8 mouse cellular contexts compared by ENCODE assay signal in genomic region chr3:88296561-88297318, GRCm38 (mm10). TPM values are rescaled to one million over a fixed set of nuclear protein-coding genes. Genes with fewer than 3 reads are reported as not detected.
DNase-seq lines count a peak whose midpoint lies in the region; ATAC-seq and TF ChIP-seq lines count a peak whose summit lies in the region.

Gene Tsacc, minus strand, starts transcription at chr3:88296999.
Gene Cct3, plus strand, starts transcription at chr3:88297116.

- CTCF ChIA-PET in Patski (lab: Charles Lee), result interaction anchor here (1.1 to 1.5 kb wide), 4 partner anchors 25 to 59 kb away, joined by 3 read pairs; no protein-coding TSS in a partner anchor

- POLR2A ChIA-PET in Patski (lab: Charles Lee), result interaction anchor here (0.6 to 1.6 kb wide), 5 partner anchors 9 to 41 kb away, joined by 3 to 4 read pairs (median 3); partner anchors contain the start of gene Gm38392

- no peaks in the 10 kb centered on the region for H3K27me3 ChIP-seq in Patski
- H3K27me3 ChIP-seq in hindbrain, embryonic 13.5 days, result no peaks in the 10 kb centered on the region

- TF ChIP-seq CTCF in Patski (IDR thresholded peaks at IDR 0.05), result no peak

- H3K36me3 ChIP-seq in hindbrain, embryonic 13.5 days, result peaks cover 26% of the 10 kb centered on the region

- H3K9me3 ChIP-seq in hindbrain, embryonic 13.5 days, result no peaks in the 10 kb centered on the region

- under 1% methylated on average over 44 of the region's 44 CpGs for whole genome bisulfite sequencing in hindbrain, embryonic 13.5 days

- H3K4me3 ChIP-seq in hindbrain, embryonic 13.5 days, result peak within 1 kb of the TSS; percentile 83

- H3K4me2 ChIP-seq in hindbrain, embryonic 13.5 days, result peak within 1 kb of the TSS; percentile 85

- peaks cover 24% of the 10 kb centered on the region for H3K4me1 ChIP-seq in hindbrain, embryonic 13.5 days (replicated peaks)

- peak; percentile 100 for DNase-seq in Patski (ENCODE audit: low read depth, low spot score)
- DNase-seq in cerebellum, postnatal 14 days, result peak; percentile 96 to 98
- peak; percentile 94 to 95 for DNase-seq in frontal cortex, postnatal 14 days (ENCODE audit: low spot score in 2 of 2)
- DNase-seq in layer of hippocampus, postnatal 25 days (ENCODE audit: extremely low spot score in 1 of 2, low spot score in 1 of 2), result peak; percentile 80 to 83
- peak; percentile 98 for DNase-seq in lung, postnatal 25 days (ENCODE audit: low spot score)
- peak; percentile 99 for DNase-seq in retina, embryonic 14.5 days (ENCODE audit: low spot score)
- peak; percentile 94 for DNase-seq in thymus, postnatal 4 days

- H3K9ac ChIP-seq in hindbrain, embryonic 13.5 days, result peak within 1 kb of the TSS; percentile 90

- peak within 1 kb of the TSS; percentile 95 for H3K27ac ChIP-seq in hindbrain, embryonic 13.5 days

- peak; percentile 88 for ATAC-seq in Patski
- peak; percentile 99 for ATAC-seq in hindbrain, embryonic 13.5 days (ENCODE audit: low FRiP score)

- in situ Hi-C loops in Patski (cut with MboI; ENCODE audit: low pct_unique_long_range_greater_than_20kb), result no loop called here

RNA-seq across cellular contexts. Expression of gene Tsacc, which starts in this region (rescaled TPM):
- polyA plus RNA-seq in Patski (2021), result 6.3 TPM
- 10.9 and 12.0 TPM in 2 replicates for polyA plus RNA-seq in hindbrain, embryonic 13.5 days (2015; fragmentation: Nextera tagmentation; extraction: Ambion mirVana)
- total RNA-seq in layer of hippocampus, postnatal 25 days (2021), result 10 to 100 TPM in 1 of 2 experiments, 1 to 10 TPM in 1; 3.2 to 10.5 TPM

RNA-seq across cellular contexts. Expression of gene Cct3, which starts in this region (rescaled TPM):
- 573 TPM for polyA plus RNA-seq in Patski (2021)
- polyA plus RNA-seq in hindbrain, embryonic 13.5 days (2015; fragmentation: Nextera tagmentation; extraction: Ambion mirVana), result 495 and 508 TPM in 2 replicates
- total RNA-seq in layer of hippocampus, postnatal 25 days (2021), result 100 to 1,000 TPM; 165 to 199 TPM

Comparison
In these comparisons a context has a peak if more than half of its experiments do, and no peak if none do; other contexts are left out.
1. Peak in every context shown above with its lines: DNase-seq, ATAC-seq, H3K4me3 ChIP-seq and H3K27ac ChIP-seq.